Mouse (Mus musculus) limb, embryonic 12.5 days (tissue): ENCODE measurements around the gene Gad1. TPM values are rescaled to one million over a fixed set of nuclear protein-coding genes. Genes with fewer than 3 reads are reported as not detected.

Source experiments
- ATAC-seq: fragments of 200-750 bp; cut with Nextera tagmentation; 2 replicates; pipeline ENCODE4 v1.8.0; 2017; ENCODE audit warnings: low read depth, moderate TSS enrichment; ENCODE audit not compliant: insufficient number of reproducible peaks, insufficient read depth, low FRiP score, low TSS enrichment
- H3K27ac ChIP-seq: fragments of 300-500 bp; sonication (generic); 2 replicates; pipeline ENCODE4 v1.5.1; 2016; ENCODE audit warnings: mild to moderate bottlenecking, moderate library complexity
- H3K27me3 ChIP-seq: fragments of 300-500 bp; sonication (generic); 2 replicates; pipeline ENCODE4 v1.6.1; 2016; ENCODE audit warnings: mild to moderate bottlenecking, moderate library complexity
- H3K36me3 ChIP-seq: fragments of 300-500 bp; sonication (generic); 2 replicates; pipeline ENCODE4 v1.6.1; 2016; ENCODE audit warnings: mild to moderate bottlenecking, moderate library complexity
- H3K4me1 ChIP-seq: fragments of 300-500 bp; sonication (generic); replicated peaks from 2 replicates; pipeline ENCODE4 v1.6.1; 2016
- H3K4me2 ChIP-seq: fragments of 300-500 bp; sonication (generic); 2 replicates; pipeline ENCODE4 v1.6.1; 2016; ENCODE audit warnings: mild to moderate bottlenecking, moderate library complexity
- H3K4me3 ChIP-seq: fragments of 300-500 bp; sonication (generic); replicated peaks from 2 replicates; pipeline ENCODE4 v1.5.1; 2016; ENCODE audit warnings: mild to moderate bottlenecking
- H3K9ac ChIP-seq: fragments of 300-500 bp; sonication (generic); replicated peaks from 2 replicates; pipeline ENCODE4 v1.6.1; 2016; ENCODE audit warnings: mild to moderate bottlenecking, moderate library complexity
- H3K9me3 ChIP-seq: fragments of 300-500 bp; sonication (generic); 2 replicates; pipeline ENCODE4 v1.6.1; 2016; ENCODE audit warnings: mild to moderate bottlenecking, moderate library complexity
- WGBS: fragments of 180-500 bp; shearing (Covaris S2); methylation state at CpG from one replicate; pipeline ENCODE4 v1.1.7; 2016; 5-methylcytosine and 5-hydroxymethylcytosine counted together
- polyA plus RNA-seq: library from polyadenylated mRNA; unstranded; fragments of >200 nt; fragmentation: Nextera tagmentation; extraction: Ambion mirVana; gene quantifications from 2 replicates; pipeline ENCODE4 v1.2.1, GENCODE M21; 2016

Gene Gad1
- polyA plus RNA-seq, 1 experiment from 2014 or later: 0.28 TPM

GRCm38 (mm10) chr2:70565651-70566602 is 13.1 kb downstream of the Gad1 start:
- WGBS: 4% methylated on average over 30 of the region's 30 CpGs
- Histone ChIP-seq H3K4me2 (peak overlapping the region; percentile 64), H3K4me3 (0 out of 2 replicates have a peak overlapping the region, but pooled peaks have one; percentile 1), H3K9ac (no peak overlapping the region), H3K27ac (no peak overlapping the region), H3K27me3 (peaks cover 98% of the 10 kb centered on the region), H3K4me1 (peaks cover 63% of the 10 kb centered on the region), H3K36me3 (no peaks in the 10 kb centered on the region), H3K9me3 (no peaks in the 10 kb centered on the region)
- ATAC-seq: no peak

DNA sequence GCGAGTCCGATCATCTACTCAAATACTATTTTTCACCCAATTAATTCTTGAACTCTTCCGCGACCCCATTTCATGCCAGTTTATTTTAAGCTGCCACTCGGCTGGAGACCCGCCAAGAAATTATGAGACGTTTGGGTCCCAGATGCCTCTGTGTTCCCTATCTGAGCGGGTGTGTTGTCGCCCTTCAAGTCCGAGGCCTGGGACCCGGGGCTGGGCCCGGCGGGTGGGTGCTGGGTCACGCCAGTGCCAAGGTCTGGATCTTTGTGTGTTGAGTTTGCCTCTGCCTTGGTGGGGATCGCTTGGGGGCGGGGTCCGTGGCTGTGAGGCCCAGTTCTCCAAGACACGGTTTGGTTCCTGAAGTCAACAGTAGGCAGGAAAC is 13.7 kb downstream of the Gad1 start:
- no peak; the same call in 1 of the 2 replicates for ATAC-seq
- 4% methylated on average over 18 of the region's 18 CpGs for WGBS
- no peaks in the 10 kb centered on the region for H3K9me3 ChIP-seq
- H3K9ac ChIP-seq: no peak overlapping the region
- 0 out of 2 replicates have a peak overlapping the region, but pooled peaks have one; percentile 1 for H3K4me3 ChIP-seq
- no peaks in the 10 kb centered on the region for H3K36me3 ChIP-seq
- H3K4me2 ChIP-seq: peak overlapping the region; percentile 64
- peaks cover 60% of the 10 kb centered on the region for H3K4me1 ChIP-seq
- peaks cover 98% of the 10 kb centered on the region for H3K27me3 ChIP-seq
- H3K27ac ChIP-seq: no peak overlapping the region

DNA sequence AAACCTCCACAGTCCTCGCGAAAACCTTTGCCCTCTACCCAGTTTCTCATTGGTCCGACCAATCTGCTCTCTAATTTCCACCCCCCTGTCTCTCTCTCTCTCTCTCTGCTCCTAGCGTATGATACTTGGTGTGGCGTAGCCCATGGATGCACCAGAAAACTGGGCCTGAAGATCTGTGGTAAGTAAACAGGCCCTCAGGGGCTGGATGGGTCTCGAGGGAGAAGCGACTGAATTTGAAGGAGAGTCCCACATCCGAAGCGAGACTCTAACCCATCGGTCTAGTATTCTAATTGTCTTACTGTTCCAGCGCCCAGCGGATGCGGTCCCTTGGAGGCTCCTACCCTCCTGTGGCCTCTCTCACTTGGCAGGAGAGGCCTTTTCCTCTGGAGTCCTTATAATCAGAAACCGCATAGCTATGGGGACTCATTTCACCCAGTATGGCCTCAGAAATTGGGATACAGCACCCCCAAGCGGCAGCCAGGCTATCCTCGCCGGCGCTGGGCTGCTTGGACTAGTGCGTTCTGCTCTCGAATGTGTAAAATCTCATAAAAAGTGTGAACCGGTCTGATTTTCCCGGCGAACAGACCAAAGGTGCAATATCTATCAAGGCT is 14.3 kb downstream of the Gad1 start:
- Histone ChIP-seq H3K4me3 (peak overlapping the region; percentile 35; the same call in 1 of the 2 replicates), H3K9me3 (no peaks in the 10 kb centered on the region), H3K27me3 (peaks cover 98% of the 10 kb centered on the region), H3K27ac (no peak overlapping the region), H3K36me3 (no peaks in the 10 kb centered on the region), H3K4me2 (peak overlapping the region; percentile 64), H3K9ac (0 out of 2 replicates have a peak overlapping the region, but pooled peaks have one; percentile 8), H3K4me1 (peaks cover 55% of the 10 kb centered on the region)
- 2% methylated on average over 23 of the region's 23 CpGs for WGBS
- peak; percentile 33; the same call in 1 of the 2 replicates for ATAC-seq

DNA sequence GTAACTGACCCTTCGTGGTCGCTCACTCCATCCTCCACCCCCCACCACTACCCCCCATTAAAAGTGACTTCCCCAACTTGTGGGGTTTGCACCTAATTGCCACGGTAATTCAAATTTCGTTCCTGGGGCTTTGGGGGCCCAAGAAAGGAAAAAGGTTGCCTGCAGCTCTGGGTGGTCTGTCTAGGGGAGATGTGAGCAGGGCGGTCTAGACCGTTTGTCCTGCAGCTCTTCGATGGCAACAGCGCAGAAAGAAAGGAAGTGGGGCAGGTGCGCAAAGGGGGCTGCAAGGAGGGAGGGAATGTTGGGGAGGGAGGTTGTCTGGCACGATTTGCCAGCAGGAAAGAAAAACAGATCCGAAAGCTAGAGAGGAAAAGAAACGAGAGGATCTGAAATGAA is 14.8 kb downstream of the Gad1 start:
- no peak for ATAC-seq
- H3K36me3 ChIP-seq: no peaks in the 10 kb centered on the region
- H3K9me3 ChIP-seq: no peaks in the 10 kb centered on the region
- peak overlapping the region; percentile 64 for H3K4me2 ChIP-seq
- 2% methylated on average over 12 of the region's 12 CpGs for WGBS
- H3K4me3 ChIP-seq: peak overlapping the region; percentile 35
- H3K27me3 ChIP-seq: peaks cover 98% of the 10 kb centered on the region
- H3K4me1 ChIP-seq: peaks cover 50% of the 10 kb centered on the region
- H3K27ac ChIP-seq: no peak overlapping the region
- no peak overlapping the region for H3K9ac ChIP-seq

GRCm38 (mm10) chr2:70568198-70568941 is 15.5 kb downstream of the Gad1 start:
- peaks cover 43% of the 10 kb centered on the region for H3K4me1 ChIP-seq
- no peak for ATAC-seq

DNA sequence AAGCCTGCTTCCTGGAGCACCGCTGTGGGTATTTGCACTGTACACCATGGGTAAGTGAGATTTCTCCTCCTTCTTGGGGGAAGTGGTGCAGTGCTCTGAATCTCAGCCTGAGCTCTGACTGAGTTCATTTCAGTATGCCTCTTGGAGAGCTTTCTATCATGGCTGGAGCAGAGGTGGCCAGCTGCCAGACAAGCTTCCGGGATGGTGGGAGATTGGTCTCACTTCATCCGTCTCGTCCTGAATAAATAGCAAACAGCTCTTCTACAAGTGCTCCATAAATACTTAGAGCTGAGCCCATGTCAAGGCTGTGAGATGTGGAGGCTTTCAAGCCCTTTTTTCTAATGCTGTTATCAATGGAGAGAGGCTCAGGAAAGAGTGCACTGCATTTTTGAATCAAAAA is 18.8 kb downstream of the Gad1 start:
- Histone ChIP-seq H3K9me3 (no peaks in the 10 kb centered on the region), H3K36me3 (no peaks in the 10 kb centered on the region), H3K27me3 (peaks cover 68% of the 10 kb centered on the region), H3K4me2 (no peak overlapping the region), H3K9ac (no peak overlapping the region), H3K4me3 (no peak overlapping the region), H3K27ac (no peak overlapping the region), H3K4me1 (peaks cover 25% of the 10 kb centered on the region)
- WGBS: 78% methylated on average over 4 of the region's 4 CpGs
- no peak for ATAC-seq

More at GRCm38 (mm10) chr2:70568198-70568941, 15.5 kb downstream of the Gad1 start:
- Histone ChIP-seq H3K9ac (no peak overlapping the region), H3K27ac (no peak overlapping the region), H3K9me3 (no peaks in the 10 kb centered on the region), H3K27me3 (peaks cover 98% of the 10 kb centered on the region), H3K36me3 (no peaks in the 10 kb centered on the region), H3K4me2 (peak overlapping the region; percentile 64), H3K4me3 (peak overlapping the region; percentile 35)
- under 1% methylated on average over 34 of the region's 34 CpGs for WGBS

- no peak overlapping the region for H3K4me3 ChIP-seq
- peaks cover 20% of the 10 kb centered on the region for H3K4me1 ChIP-seq
- H3K9me3 ChIP-seq: no peaks in the 10 kb centered on the region
- H3K27me3 ChIP-seq: peaks cover 62% of the 10 kb centered on the region
- no peak overlapping the region for H3K9ac ChIP-seq
- ATAC-seq: no peak
- no peak overlapping the region for H3K4me2 ChIP-seq
- WGBS: 62% methylated on average over 9 of the region's 9 CpGs
- no peak overlapping the region for H3K27ac ChIP-seq
- no peaks in the 10 kb centered on the region for H3K36me3 ChIP-seq
Observed at GRCm38 (mm10) chr2:70572251-70572650, 19.4 kb downstream of the Gad1 start.

GRCm38 (mm10) chr2:70573544-70574210 is 20.8 kb downstream of the Gad1 start:
- Histone ChIP-seq H3K27me3 (peaks cover 48% of the 10 kb centered on the region), H3K27ac (no peak overlapping the region), H3K36me3 (no peaks in the 10 kb centered on the region), H3K4me1 (peaks cover 5% of the 10 kb centered on the region), H3K9me3 (no peaks in the 10 kb centered on the region), H3K4me3 (no peak overlapping the region), H3K9ac (no peak overlapping the region), H3K4me2 (no peak overlapping the region)
- no peak for ATAC-seq
- 67% methylated on average over 8 of the region's 8 CpGs for WGBS

DNA sequence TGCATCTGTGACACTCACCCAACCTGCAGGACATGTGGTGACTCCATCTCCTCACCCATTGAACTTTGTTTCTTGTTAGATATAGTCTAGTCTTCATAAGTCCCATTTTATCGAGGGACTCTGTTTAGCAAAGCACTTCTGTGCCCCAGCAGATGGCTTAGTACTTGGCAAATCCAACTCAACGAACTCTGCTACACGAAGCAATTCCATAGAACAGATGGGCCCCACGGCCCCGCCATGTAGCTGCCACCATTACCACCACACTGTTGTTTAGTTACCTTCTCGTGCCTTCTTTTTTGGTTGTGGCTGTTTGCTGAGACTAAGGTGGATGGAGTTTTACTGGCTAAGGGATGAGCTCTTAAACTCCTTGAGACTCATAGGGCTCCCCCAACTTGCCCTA is 35.3 kb downstream of the Gad1 start:
- no peaks in the 10 kb centered on the region for H3K36me3 ChIP-seq
- H3K27me3 ChIP-seq: peaks cover 4% of the 10 kb centered on the region; the same call in 1 of the 2 replicates
- no peak for ATAC-seq
- no peak overlapping the region for H3K9ac ChIP-seq
- H3K4me1 ChIP-seq: no peaks in the 10 kb centered on the region
- H3K4me2 ChIP-seq: no peak overlapping the region
- H3K27ac ChIP-seq: no peak overlapping the region
- 88% methylated on average over 6 of the region's 6 CpGs for WGBS
- no peaks in the 10 kb centered on the region for H3K9me3 ChIP-seq
- no peak overlapping the region for H3K4me3 ChIP-seq

GRCm38 (mm10) chr2:70592432-70592831 is 39.6 kb downstream of the Gad1 start:
- H3K4me1 ChIP-seq: no peaks in the 10 kb centered on the region
- no peak overlapping the region for H3K27ac ChIP-seq
- ATAC-seq: no peak
- H3K36me3 ChIP-seq: no peaks in the 10 kb centered on the region
- H3K4me2 ChIP-seq: no peak overlapping the region
- 0 out of 2 replicates have a peak, but pooled peaks cover 4% of the 10 kb centered on the region for H3K27me3 ChIP-seq
- H3K4me3 ChIP-seq: no peak overlapping the region
- no peak overlapping the region for H3K9ac ChIP-seq
- no peaks in the 10 kb centered on the region for H3K9me3 ChIP-seq
- WGBS: 74% methylated on average over 6 of the region's 6 CpGs
